Mouse (Mus musculus): Measurements from ENCODE around the gene Adcy7. TPM values are rescaled to one million over a fixed set of nuclear protein-coding genes. Genes with fewer than 3 reads are reported as not detected.

Gene Adcy7
- total RNA-seq (2022) = 1 to 10 TPM; 2.7 to 7.4 (median 4.5) TPM

DNA sequence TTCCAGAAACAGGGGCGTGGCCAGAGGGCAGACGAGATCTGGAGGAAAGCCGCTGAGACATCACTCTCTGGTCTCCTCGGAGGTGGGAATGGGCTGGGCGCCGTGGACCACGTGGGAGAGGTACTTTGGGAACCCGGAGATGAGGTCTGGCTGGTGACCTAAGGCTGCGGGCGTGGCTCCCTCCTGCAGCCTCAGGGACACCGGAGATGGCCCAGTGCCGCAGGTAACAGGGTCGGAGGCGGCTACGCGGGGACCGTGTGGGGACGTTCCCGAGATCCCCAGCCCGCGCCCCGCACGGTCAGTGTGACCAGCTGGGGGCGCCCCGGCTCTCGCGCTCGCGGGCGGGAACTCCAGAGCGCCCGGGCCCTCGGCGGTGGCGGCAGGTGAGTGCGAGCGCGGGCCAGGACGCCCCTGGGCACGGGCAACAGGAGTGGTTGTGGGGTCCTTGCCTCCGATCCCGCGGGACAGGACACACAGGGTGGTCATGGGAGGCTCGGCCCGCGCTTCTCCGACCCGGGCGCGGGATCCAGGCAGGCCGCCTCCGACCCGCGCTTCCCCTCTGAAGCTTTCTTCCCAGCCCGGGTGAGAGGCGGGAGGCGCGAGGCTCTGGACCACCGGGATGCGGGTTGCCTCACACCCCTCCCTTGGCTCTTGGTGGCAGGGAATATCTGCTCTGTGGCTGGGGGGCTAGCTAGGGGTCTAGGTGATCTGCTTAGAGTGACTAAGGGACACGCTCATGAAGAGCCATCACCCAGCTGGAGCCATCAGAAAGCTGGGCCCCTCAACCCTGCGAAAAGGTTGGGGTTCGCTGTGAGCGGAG lies at the start of gene Adcy7:
TSS of gene Adcy7 (plus strand) at position 173 of the 820 bp plus-strand sequence.
- no peak for DNase-seq (ENCODE audit: low spot score in 2 of 2)

DNA sequence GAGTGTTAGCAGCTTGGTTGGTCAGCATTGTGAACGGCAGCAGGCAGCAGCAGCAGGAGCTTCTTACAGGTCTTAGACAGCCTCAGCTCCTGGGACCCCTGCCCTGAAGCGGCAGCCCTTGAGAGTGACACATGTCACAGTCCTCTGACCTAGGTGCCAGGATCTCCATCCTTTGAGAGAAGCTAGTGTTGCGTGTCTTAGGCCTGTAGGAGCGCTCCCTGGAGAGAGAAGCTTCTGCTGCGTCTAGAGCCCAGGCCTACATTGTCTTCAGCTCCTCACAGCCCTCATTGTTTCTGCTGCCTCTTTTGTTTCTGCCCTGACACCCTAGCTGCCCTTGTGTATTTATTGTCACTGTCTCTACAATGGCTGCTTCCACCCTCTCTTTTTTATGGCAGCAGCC lies 46.8 kb upstream of the Adcy7 start:
- DNase-seq (ENCODE audit: low spot score in 2 of 2) = no peak

DNA sequence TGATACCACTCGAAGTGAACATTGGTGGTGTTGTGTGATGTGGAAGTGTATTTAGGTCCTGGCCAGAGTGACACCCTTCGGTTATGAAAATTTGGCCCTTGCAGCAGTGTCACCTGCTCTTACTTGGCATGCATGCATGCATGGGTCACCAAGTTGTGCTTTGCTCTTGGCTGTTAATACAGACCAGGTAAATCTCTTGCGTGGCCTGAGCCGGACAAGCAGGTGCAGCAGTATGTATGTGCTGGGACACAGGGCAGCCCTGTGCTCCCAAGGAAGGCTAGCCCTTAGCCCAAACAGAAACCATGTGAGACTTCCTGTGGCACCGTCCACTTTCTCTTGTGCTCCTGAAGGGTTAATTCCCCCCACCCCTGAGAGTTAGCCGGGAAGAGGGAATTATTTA lies 44.4 kb upstream of the Adcy7 start:
- DNase-seq (ENCODE audit: low spot score in 2 of 2) = no peak

DNA sequence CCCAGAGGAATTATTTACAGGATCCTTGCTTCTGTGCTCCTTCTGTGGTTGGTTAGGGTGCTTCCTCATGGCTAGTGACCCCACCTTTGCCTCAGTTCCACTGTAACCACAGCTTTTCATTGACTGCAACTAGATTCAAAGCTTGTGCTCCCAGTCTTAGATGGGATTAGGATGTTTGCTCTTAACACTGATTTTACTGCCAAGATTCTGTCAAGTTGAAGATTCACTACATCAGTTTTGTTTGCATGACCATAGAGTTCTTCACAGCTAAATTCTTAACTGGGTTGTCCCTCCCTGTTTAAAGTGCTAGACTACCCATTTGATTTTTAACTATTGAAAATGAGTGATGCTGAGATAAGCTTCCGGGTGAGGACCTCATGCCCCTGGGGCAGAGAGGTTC lies 43.9 kb upstream of the Adcy7 start:
- DNase-seq (ENCODE audit: low spot score in 2 of 2) = no peak

DNA sequence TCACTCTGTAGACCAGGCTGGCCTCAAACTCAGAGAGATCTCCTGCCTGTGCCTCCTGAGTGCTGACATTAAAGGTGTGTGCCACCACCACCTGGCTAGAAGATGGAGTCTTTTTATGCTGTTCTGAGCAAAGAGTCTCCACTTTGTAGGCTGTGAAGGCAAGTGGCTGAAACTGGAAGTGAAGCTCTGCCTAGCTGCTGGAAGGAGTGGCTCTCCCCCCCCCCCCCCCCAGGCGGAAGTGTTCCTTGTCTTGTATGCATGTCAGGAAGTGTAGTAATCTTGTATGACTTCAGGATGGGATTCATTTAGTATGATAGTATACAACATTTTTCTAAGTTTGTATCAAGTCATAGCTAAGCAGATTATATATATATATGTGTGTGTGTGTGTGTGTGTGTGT lies 43.4 kb upstream of the Adcy7 start:
- DNase-seq (ENCODE audit: low spot score in 2 of 2) = no peak

DNA sequence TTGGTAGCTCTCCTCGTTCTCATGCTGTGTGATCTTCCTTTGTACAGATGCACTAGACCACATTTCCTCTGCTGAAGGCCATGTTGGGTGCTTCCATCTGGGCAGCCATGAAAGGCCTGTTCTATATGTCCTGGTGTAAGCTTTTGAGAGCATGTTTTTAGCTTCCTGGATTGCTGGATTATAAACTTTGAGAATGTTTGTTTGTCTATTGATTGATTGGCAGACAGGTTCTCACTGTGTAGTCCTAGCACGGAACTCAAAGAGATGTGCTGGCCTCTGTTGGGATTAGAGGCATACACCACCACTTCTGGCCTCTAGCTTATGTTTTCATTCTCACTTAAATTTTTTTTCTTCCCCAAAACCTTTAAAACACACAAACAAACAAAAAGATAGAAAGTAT lies 35.5 kb upstream of the Adcy7 start:
- no peak for DNase-seq (ENCODE audit: low spot score in 2 of 2)

DNA sequence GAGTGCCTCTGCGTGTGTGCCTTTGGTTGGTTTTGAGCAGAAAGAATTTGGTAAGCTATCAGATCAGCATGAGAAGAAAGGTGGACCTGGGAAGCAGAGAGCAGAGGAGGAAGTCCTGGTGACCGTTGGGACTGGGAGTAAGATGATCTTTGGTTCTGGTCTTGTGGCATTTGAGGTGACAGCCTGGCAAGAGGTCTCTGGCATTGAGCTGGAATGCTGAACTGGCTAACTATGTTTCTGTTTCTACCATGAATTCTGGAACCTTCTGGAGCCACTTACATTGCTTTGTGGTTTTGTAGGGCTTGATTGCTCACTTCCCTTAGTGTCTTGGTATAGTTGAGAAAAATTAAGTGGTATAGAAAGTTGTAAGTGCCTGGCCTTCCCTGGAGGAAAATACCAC lies 34.6 kb upstream of the Adcy7 start:
- DNase-seq (ENCODE audit: low spot score in 2 of 2) = no peak

DNA sequence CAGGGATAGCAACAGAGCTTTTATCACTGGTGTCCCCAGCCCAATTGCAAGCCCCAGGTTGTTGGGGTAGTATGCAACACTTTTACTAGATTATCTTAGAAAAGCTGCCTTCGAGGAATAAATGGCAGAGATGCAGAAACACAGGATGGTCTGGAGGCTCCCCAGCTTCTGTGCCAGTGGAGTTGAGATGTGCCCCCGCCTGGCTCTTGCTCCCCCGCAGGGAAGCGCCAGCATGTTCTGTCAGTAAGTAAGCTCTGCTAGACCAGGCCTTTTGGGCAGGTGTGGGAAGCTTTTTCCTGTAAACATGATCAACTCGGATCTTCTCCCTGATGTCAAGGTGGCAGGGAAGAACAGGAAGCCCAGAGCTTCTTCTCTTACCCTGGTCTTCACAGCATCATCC lies 32.9 kb upstream of the Adcy7 start:
- DNase-seq (ENCODE audit: low spot score in 2 of 2) = no peak

DNA sequence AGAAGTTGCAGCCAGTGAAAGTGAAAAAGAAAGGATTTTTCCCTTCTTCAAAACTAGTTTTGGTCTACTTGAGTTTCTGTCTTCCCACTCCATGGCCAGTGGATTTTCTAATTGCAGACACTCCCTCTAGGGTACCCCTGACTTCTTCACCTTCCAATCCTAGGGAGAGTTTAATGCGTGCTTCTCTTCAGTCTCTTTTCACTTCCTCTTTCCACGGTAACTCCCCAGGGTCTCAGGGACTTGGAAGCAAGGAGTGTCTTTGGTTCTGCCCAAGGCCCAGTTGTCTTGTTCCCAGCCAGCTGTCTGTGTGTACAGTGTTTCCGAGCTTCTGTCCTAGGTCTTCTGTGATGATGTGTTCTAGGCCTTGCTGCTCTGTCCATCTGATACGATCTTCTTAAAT lies 30.3 kb upstream of the Adcy7 start:
- no peak for DNase-seq (ENCODE audit: low spot score in 2 of 2)

DNA sequence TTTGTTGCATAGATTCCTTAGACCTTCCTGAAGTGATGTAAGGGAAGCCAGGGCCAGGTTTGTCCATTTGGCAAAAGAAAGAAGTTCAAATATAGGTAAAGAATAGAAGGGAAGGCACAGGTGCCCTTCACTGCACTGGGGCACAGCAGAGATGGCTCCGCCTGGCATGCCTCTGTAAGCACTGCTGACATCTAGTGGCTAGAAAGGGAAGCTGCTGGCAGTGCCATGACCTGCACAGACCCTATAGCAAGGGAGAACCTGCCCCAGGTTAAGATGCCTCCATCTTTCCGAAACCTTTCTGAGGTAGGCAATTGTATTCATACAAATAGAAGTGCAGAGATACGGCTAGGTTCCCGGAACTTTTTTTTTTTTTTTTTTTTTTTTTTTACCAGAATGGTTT lies 27.9 kb upstream of the Adcy7 start:
- DNase-seq (ENCODE audit: low spot score in 2 of 2) = peak in 1 of 2 experiments; percentile 38

DNA sequence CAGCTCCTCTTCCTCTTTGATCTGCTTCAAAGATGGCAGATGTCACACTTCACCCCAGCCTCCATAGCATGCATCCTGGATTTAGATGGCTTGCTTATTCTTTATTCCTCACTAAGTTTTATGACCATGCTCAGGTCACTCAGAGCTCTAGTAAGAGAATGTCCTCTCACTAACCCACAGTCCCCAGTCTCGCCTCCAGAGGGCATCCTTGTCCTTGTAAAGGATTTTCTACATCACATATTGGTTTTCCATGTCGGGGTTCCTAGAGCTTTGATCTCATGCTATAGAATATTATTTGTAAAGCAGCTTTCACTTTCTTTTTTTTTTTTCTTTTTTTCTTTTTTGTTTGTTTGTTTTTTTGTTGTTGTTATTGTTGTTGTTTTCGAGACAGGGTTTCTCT lies 19.4 kb upstream of the Adcy7 start:
- no peak for DNase-seq (ENCODE audit: low spot score in 2 of 2)

DNA sequence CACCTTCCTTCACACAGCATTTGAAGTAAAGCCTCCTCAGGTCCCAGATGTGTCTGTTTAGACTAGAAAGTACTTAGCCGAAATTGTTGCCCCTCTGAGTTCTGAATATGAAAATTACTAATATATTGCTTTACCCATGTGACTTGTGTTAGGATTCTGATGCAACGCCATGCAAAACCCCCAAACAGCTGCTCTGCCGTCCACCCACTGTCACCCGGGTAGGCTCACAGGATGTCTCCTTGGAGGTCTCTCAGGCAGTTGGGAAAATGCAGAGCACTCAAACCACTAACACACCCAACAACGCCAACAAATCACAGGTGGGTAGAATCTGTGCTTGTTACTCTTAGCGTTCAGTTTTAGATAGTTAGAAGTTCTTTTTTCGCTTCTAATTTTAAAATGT lies 17.2 kb upstream of the Adcy7 start:
- DNase-seq (ENCODE audit: low spot score in 2 of 2) = no peak

DNA sequence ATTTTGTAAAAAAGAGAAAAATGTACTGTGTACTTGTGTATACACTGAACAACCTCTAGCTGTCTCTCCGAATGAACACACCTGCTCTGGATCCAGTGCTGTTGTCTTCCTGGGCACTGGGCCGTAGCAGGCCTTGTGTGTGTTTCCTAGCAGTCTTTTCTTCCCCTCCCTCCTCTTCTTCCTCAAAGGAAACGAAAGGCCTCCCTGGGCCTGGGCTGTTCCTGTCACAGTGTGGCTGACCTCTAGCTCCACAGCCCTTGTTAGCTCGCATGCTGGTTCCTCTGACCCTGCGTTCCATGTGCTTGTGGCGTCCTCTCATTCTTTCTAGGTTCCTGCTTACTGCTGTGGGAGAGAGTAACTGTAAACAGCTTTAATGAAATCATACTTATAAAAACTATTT lies 14.2 kb upstream of the Adcy7 start:
- no peak for DNase-seq (ENCODE audit: low spot score in 2 of 2)

DNA sequence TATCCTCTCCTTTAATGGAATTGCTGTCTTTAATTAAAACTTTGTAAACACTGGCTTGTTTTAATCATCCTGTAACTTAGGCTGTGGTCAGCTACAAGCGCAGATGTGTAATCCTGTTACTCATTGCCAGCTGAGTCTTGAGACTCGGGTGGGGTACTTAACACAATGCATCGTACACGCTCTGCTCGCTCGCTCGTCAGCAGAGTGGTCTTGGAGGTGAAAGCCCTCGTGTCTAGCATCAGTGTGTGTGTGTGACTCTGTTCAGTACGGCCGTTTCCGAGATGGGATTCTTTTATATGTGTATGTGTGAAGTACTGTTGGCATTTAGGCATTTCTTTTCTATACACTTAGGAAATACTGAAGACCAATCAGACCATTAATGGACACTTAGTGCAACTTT lies 13.7 kb upstream of the Adcy7 start:
- DNase-seq (ENCODE audit: low spot score in 2 of 2) = no peak

DNA sequence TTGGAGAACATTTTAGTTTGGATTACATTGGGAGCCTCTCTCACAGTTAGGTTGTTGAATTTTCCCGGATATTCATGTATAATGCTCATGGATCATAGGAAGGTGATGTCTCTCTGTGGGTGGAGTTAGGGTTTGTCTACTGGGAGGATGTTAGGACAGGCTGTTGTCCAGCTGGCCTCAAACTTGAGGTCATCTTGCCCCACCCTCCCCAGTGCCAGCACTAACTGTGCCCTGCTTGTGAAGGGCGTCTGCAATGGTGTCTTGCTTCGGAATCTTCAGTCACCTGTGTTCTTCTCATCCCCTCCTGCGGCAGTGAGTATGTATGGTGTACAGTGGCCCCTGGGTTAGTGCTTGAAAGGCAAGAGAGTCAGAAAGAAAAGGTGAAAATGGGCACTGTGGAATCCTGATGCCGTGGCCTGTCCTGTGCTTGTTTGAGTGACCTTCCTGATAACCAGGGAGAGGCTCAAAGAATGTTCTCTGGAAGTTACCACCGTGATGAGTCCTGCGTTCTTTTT lies 11.7 kb upstream of the Adcy7 start:
- no peak for DNase-seq (ENCODE audit: low spot score in 2 of 2)

DNA sequence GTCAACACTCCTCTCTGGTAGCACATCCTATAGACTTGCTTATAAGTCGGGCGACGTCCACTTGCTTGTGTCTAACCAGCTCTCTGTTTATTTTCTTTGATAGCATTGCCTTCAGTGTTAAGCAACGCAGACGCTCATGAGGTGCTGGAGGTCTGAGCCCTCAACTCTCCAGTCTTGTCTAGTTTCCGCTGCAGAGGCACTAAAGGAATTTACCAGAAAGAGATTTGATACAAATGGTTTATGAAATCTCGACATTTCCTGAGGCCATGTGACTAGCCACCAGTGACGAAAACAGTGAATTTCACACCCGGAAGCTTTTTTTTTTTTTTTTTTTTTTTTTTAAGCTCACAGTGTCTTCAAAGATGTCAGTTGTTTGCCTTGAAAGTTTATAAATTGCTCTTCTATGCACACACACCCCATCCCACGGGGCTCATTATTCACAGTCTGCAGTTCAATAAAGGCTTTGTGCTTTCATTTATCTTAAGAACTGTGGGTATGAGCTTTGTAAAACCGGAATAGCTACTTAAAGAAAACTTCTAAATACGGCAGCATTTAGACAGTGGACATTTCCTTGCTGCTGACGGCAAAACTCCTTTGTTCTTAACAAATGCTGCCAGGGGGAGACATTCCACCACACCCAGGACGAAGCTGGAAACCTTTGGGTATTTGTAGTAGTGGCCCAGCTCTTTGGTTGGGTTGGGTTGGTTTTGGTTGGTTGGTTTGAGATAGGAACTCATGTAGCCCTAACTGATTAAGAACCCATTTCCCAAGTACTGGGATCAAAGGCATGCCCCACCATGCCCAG lies 9.2 kb upstream of the Adcy7 start:
- DNase-seq (ENCODE audit: low spot score in 2 of 2) = no peak

DNA sequence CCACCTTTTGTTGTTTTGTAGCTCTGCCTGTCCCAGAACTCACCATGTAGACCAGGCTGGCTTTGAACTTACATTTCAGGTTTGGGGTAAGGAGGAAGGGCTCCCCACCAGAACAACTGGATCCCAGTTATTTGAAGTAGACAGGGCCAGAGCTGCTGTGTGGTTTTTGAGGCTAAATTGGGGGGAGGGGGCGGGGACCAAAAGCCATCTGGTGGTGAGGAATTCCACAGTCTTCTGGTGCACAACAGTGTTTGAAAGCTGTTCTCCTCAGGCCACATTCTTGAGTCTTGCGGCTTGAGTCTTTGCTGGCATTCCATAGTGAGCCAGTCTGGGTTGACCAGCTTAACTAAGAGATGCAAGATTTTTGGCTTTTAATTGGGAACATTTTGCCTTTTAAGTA lies 6.7 kb upstream of the Adcy7 start:
- DNase-seq (ENCODE audit: low spot score in 2 of 2) = no peak

DNA sequence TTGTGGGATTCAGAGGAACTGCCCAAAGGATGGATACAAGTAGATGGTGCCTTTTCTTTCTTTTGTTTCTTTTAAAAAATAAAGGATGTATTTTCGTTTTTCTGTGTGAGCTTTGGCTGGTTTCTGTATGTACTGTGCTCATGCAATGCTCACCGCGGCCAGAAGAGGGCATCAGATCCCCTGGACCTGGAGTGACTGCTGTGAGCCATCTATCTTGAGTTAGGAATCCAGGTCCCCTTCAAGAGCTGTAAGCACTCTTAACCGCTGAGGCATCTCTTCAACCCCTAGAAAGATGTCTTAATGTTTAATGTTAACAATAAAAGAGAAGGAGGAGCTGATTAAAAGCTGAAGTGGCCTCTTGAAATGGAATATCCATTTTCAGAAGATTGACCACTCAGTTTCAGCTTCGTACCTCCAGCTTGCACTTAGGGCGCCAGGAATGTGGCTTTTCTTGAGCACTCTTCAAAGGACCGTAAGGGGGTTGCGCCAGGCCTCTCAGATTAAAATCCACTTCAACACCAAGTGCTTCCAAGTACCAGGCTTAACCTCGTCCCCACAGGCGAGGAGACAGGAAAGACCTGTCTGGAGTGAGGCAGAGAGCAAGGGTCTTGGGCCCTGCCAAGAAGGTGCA lies 5.9 kb upstream of the Adcy7 start:
- DNase-seq (ENCODE audit: low spot score in 2 of 2) = peak; percentile 41 to 87

DNA sequence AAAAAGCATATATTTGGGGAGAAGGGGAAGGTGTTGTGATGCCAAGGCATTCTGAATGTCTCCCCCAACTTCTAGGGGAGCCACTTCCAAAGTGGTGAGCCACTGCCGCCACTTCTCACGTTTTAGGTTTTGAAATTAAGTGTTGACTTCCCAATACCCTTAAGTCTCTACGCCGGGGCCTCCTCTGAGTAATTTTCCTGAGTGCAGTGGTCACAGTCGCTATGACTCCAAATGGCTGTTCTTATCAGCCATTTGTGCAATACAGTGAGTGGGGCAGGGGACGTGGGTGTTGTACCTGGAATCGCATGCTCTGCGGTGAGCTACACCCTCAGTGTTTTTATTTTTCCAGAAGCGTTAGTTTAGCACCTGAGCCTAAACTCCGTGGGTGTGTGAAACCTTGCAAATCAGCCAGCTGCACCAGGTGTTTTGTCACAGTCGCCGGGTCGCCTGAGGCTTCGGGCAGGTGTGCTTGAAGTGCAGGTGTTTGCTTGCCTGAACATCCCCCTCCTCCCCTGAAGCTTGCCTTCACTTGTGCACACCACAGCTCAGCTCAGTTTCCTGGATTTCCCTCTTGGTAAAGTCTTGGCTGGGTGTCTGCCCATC lies 5.3 kb upstream of the Adcy7 start:
- no peak for DNase-seq (ENCODE audit: low spot score in 2 of 2)

DNA sequence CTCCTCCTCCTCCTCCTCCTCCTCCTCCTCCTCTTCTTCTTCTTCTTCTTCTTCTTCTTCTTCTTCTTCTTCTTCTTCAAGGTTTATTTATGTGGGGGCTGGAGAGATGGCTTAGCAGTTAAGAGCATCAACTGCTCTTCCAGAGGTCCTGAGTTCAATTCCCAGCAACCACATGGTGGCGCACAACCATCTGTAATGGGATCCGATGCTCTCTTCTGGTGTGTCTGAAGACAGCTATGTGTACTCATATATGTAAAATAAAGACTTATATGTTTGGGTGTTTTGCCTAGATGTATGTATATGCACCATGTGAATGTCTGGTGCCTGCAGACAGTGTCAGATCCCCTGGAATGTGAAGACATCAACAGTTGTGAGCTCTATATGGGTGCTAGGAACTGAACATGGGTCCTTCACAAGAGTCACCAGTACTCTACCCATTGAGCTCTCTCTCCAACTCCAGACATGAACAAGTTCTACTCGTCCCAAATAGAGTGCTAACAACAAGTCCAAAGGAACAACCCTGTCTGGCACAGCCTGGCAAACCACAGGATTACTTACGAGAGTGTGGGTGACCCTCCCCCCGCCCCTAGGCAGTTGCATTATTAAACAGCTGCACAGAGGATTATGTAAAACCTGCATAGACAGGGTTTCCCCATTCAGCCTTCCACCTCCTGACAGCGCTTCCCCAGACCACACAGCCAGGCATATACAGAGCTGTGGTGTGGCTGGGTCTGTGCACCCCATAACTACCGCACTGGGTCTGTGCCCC lies 2.9 kb upstream of the Adcy7 start:
- DNase-seq (ENCODE audit: low spot score in 2 of 2) = no peak

DNA sequence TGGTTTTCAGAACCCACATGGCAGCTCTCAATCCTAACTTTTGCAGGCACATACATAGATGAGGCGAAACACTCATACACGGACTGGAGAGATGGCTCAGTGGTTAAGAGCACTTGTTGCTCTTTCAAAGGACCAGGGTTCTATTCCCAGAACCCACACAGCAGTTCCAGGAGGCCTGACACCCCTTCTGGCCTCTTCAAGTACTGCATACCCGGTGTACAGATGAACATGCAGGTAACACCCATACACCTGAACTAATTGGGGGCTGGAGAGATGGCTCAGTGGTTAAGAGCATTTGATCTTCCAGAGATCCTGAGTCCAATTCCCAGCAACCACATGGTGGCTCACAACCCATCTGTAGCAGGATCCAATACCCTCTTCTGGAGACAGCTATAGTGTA lies 2.1 kb upstream of the Adcy7 start:
- no peak for DNase-seq (ENCODE audit: low spot score in 2 of 2)
